Mouse (Mus musculus): ENCODE data around the gene Cd160.

Gene Cd160

DNA sequence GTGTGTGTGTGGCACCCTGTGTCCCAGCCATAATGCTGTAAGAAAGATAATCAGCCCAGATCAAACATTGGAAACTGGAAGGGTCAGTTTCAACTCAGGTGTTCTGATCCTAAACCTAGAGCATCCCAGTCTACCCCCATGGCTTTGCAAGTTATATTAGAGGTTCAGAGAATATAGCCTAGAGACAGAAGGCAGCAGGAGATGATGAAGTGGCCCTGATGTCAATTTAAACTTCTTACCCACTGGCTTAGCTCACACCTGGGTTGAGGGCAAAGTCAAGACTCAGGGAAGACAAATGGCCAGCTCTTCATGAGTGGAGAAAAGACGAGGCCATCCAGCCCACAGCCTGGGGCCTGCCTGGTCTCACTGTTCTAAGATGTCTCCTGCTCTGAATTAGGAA lies at the start of gene Cd160, which contains the start of gene Pdzk1:
Cd160 (minus strand) TSS at position 368 of the 400 bp plus-strand sequence.
Pdzk1 (plus strand) TSS at position 301 of the 400 bp plus-strand sequence.
- DNase-seq (ENCODE audit: low spot score) = no peak

DNA sequence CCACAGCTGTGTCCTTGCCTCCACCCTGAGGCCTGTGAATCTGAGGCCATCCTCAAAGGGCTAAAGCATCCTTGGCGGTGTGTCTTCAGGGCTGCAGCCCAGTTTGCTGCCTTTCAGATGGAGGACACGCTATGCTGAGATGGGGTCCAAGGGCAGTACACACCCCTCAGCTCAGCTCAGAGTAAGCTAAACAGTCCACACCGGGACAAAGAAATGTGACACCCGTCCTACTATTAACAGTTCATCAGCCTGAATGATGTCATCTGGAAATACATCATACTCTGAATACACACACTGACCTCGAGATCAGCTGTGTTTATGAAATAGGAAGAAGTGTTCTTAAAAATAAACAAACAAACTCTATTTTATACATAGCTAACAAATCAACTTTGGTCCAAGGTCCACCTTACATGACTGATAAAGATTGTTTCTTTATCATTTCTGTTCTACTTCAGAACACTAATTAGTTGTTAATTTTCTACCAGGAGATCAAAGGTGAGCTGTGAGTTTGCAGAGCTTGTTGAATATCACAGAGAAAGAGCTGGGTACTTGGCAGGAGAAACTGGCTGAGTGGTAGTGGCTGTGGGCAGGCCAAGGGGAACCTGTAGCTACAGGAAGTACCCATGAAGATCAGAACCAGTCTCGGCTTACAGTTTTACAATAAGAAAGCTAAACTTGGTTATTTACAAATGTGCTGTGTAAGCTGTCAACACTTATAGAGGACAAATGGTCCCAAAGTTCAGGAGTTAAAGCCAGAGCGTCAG lies 45.8 kb upstream of the Cd160 start:
- no peak for DNase-seq (ENCODE audit: low spot score)

DNA sequence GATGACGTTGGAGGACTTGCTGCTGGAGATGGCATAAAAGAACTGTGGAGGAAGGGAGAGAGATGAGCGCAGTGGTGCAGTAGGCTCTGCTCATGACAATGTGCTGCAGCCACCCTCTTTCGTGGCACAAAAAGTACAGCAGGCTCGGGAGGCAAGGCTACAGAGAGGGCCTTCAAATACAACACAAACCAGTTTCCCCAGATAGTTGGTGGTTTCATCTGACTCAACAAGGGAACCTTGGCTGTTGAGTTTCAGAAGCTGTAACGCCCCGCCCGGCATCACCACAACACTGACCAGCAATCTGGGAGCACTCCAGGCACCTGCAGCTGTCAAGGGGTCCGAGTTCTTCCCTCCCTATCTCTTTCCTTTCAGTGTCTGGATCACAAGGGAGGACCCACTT lies 43.4 kb upstream of the Cd160 start:
- DNase-seq (ENCODE audit: low spot score) = no peak

DNA sequence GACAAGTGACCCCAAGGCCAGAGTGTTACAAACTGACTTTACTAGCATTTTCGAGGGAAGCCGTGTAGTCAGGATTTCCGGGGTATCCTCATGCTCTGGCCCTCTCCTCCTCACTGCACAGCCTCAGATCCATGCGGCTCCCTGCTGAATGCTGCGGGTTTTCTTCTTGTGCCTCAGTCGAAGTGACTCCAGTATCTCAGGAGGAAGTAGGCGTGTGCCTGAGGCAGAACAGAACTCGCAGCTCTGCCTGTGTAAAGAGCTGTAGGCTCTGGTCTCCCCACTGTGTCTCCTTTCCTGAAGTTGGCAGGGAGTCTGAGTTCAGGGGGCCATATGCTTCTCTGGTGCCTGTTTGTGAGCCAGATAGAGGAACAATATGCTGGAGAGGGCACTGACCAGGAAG lies 41.9 kb upstream of the Cd160 start:
- no peak for DNase-seq (ENCODE audit: low spot score)

DNA sequence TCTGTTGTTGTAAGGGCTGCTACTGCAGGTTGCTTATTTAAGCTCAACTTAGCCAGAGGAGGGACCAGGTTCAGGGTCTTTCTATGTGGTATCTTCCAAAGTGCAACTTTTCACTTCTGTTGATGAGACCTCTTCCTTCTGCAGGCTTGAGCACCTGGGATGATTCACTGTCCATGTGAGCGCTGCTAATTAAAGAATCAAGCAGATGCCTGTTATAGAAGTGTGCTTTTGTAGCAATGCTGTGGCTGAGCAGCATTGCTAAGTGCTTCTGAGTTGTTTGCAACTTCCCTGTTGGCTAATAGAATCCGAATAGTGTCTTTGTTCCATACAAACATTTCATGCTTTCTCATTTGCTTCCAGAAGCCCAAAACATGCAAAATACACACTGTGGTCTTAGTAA lies 41.1 kb upstream of the Cd160 start:
- DNase-seq (ENCODE audit: low spot score) = no peak

DNA sequence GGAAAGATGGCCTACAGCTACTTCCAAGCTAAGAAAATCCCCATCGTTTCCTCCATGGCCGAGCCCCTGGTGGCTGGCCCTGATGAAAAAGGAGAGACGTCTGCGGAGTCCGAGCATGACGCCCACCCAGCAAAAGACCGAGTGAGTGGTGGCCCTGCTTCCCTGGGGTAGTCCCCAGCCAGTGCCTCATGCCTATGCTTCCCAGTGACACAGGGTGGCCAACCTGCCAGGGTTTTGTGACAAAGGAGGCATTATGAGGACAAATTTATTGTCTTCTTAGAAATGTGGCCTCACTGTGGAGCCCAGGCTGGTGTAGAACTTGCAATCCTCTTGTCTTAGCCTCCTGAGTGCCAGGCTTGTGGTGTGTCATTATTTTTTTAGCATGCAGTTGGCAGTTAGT lies 39.9 kb upstream of the Cd160 start:
- no peak for DNase-seq (ENCODE audit: low spot score)

DNA sequence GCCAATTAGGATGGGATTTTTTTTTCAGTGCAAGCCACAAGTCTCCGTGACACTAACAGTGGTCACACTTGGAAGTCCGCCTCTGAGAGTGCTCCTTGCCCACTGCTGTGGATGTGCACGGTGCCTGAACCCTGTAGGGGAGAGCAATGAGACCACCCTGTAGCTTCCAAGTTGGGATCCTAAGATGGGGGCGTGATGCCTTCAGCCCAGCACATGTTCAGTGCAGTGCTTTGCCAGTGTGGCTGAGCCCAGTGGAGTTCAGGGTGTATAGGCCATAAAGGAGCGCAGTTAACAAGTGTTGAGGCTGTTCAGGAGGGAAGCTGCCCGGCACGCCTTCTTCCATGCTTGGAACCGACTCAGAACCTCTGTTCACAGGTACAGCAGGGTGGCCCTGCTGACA lies 39.4 kb upstream of the Cd160 start:
- no peak for DNase-seq (ENCODE audit: low spot score)

DNA sequence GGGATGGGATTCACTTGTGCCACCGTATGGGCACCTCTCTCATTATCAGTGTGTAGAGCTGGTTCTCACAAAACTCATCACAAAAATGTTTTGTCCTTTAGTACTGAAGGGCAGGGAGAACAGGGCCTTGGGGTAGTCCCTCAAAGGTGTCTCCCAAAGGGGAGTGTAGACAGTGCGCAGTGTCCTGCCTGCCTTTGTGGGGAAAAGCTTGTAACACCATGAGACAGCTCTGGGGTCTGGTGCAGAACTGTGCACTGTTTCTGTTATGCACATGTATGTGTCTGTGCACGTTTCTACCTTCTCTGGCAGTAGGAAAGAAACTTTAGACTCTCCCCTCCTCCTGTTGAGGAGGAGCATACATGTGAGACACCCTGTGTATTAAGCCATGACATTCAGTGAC lies 38.7 kb upstream of the Cd160 start:
- no peak for DNase-seq (ENCODE audit: low spot score)

DNA sequence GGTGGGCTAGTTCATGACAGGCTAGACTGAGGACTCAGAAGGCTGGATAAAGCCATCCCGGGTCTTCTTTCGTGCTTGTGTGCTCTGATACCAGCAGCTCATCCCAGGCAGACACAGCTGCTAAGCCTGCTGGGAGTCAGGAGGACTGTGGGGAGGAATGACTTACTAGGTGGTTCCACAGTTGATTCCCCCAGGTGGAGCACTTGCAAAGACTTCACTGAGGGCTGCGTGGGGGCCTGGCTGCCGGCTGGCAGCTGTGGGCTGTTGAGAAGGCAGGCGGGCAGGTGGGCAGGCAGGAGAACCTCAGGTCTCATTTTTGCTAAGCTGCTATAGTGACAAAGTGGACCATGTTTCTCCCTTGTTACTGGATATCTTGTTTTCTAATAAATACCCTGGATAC lies 31.3 kb upstream of the Cd160 start:
- DNase-seq (ENCODE audit: low spot score) = no peak

DNA sequence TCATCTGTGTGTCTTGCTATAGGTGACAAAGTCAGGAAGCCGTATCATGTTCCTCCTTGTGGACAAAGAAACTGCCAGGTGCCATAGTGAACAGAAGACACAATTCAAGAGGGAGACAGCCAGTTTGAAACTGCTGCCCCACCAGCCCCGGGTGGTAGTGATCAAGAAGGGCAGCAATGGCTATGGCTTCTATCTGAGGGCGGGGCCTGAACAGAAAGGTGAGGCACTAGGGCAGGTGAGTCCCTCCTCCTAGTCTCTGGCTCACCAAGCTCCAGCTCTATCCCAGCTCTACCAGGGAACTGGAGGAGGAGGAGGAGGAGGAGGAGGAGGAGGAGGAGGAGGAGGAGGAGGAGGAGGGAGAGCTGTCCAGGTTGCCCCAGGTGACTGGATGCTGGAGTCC lies 26.7 kb upstream of the Cd160 start:
- DNase-seq (ENCODE audit: low spot score) = no peak

DNA sequence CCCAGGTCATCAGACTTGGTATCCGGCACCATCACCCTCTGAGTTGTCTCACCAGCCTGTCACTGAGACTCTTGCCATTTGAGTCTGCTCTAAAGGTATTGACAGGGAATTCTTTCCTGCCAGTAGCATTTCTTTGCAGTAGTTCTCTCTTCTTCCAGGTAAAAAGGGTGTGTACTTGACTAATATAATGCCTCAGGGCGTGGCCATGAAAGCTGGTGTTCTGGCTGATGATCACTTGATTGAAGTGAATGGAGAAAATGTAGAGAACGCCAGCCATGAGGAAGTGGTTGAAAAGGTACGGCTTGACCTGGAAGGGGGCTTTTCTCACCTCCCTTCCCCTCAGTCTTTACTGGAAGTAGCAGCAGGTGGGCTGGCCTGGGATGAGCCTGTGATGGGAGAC lies 25.2 kb upstream of the Cd160 start:
- no peak for DNase-seq (ENCODE audit: low spot score)

DNA sequence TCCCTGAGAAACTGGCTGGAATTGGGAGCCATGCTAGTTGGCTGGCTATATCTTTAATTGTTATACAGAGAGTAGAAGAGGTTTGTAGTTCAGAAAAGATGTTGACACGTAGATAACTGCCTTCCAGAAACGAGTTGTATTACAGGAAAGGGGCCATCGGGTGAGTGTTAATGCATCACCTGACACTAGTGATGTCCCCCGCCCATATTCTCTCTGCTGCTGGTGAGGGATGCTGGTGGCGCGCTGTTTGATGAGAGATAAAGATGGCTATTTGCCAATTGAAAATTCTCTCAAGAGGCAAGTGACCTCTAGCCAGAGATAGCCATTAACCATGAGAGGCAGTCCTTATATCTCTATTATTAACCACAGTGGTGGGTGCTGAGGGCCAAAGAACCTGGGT lies 23.4 kb upstream of the Cd160 start:
- DNase-seq (ENCODE audit: low spot score) = no peak

DNA sequence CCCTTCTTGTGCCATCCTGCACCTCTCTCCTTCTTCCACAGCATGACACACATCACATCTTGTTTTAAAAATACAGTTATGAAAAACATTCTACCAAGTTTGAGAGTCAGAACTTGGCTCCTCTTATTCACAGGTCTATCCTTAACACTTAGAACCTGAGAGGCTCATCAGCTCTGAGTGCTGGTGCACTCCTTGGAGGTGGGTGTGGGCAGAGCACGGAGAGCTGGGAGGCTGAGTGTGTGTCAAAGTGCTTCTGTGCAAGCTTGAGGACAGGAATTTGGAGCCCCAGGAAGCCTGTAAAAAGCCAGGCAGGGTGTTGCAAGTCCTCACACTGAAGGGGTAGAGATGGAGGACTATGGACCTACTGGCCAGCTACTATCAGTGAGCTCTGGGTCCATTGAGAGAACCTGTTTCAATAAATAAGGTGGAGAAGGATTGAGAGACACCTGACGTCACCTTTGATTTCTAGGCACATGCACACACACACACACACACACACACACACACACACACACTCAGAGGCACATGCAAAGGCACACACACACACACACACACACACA lies 20.1 kb upstream of the Cd160 start:
- DNase-seq (ENCODE audit: low spot score) = no peak

DNA sequence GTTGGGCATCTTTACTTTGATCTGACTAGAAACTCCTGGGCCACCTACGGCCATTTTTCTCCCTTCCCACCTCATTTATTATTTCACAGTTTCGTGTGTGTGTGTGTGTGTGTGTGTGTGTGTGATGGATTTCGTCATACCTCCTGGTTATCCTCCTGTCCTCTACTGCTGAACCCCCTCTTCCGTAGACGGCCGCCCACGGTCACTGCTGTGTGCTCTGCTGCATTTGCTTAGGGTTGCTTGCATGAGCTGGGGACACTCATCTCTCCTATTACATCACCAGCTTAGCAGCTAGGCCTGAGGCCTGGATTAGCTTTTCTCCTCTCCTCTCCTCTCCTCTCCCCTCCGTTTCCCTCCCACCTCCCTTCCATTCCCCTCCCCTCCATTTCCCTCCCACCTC lies 19.3 kb upstream of the Cd160 start:
- DNase-seq (ENCODE audit: low spot score) = no peak

DNA sequence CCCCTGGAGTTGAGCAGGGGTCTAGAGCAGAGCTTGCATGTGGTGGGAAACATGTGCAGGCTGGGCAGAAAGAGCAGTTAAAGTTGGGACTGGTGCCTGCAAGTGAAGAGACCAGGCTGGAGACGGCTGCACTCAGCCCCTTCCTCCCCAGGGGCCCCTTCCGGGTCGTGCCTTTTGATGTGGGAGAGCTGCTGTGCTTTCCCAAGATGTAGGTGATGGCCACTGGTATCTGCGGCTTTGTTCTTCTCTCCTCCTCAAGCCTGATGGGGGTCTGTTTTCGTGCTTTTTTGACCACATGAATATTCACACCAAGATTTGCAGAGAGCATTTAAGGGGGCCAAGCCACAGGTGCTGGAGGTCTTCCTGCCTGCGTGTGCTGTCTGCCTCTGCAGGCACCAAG lies 18.5 kb upstream of the Cd160 start:
- no peak for DNase-seq (ENCODE audit: low spot score)

DNA sequence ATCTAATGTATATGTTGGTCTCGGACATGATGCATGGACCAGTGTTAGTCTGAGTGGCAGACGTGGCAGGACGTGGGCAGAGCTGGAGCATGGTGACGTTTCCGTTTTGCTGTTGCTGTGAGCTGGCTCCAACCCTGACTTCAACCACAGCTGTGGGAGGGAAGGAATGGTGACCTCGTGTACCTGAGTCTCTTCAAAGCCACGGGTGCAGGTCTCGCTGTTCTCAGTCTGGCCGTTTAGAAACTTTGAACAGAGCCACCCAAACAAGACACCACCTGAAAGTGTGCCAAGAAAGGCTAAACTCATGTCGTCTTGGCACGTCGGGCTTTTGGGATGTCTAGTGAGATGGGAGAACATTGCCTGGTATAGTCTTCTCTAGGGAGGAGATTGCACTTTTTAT lies 17.8 kb upstream of the Cd160 start:
- DNase-seq (ENCODE audit: low spot score) = no peak

DNA sequence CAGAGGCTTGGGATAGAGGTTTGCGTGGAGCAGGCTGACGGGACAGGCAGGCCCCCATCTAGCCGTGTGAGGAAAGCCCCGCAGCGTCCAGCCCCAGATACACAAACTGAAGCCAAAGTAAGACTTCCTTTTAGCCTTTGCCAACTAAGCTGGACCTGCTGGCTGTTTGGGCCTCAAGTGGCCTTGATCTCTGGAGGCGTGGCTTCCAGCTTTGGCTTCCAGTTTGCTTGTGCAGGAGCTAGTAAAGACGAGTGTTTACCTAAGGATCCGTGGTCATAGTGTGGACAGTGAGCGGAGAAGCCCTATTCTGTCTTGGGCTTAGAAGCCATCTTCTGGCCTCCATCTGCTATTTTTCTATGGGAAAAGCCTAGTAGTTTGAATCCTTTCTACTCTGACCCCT lies 16.7 kb upstream of the Cd160 start:
- DNase-seq (ENCODE audit: low spot score) = peak; percentile 26

DNA sequence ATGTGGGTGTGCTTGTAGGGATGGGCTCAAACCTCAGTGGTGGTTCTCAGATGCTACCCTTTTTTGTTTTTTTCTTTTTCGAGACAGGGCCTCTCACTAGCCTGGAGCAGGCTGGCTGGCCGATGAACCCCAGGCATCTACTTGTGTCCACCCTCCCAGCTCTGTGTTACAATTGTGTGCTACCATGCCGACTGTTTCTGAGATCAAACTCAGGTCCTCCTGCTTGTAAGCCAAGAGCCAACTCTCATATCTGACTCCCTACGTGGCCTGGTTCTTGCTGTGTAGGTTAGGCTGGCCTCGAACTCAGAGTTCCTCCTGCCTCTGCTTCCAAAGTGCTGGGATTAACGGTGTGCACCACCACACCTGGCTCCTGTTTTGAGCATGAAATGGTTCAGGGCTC lies 16.0 kb upstream of the Cd160 start:
- DNase-seq (ENCODE audit: low spot score) = no peak

DNA sequence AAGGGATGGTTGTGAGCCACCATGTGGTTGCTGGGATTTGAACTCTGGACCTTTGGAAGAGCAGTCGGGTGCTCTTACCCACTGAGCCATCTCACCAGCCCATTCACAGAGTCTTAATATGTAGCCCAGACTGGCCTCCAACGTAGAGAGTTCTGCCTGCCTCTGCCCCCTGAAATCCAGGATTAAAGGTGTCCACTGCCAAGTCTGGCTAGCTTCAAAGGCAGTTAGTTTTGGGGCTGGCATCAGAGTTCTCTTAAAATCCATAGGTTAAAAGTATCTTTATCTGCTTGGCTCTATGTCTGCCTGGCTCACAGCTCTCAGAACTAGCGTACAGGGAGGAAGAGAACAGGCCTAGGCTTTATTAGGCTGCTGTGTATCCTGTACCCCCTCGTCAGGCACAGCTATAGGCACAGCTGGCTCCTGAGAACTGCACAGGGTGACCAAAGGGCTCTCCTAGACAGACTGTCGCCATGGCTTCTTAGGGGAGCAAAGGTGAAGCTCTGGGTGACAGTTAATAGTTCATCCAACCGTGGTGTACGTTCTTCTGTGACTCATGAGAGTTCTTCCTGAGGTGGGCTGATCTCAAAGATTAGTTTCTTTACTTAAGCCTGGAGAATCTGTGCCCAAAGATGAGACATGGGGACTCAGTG lies 10.0 kb upstream of the Cd160 start:
- no peak for DNase-seq (ENCODE audit: low spot score)

DNA sequence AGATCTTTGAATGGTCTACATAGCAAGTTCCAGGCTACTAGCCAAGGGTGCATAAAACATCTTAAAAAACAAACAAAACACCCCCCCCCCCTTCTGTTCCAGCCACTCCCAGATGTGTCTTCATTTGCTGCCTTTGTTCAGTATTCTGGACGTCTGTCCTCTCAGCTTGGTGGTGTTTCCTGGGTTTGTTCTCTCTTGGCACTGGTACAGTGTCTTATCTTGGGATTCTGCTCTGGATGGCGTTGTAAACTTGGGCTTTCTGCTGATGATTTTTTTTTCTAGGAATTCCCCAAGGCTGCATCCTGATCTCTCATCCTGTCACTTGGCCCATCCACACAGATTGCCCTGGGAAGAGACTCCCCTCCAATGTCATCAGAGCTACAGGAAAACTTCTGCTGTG lies 7.3 kb upstream of the Cd160 start:
- DNase-seq (ENCODE audit: low spot score) = no peak

DNA sequence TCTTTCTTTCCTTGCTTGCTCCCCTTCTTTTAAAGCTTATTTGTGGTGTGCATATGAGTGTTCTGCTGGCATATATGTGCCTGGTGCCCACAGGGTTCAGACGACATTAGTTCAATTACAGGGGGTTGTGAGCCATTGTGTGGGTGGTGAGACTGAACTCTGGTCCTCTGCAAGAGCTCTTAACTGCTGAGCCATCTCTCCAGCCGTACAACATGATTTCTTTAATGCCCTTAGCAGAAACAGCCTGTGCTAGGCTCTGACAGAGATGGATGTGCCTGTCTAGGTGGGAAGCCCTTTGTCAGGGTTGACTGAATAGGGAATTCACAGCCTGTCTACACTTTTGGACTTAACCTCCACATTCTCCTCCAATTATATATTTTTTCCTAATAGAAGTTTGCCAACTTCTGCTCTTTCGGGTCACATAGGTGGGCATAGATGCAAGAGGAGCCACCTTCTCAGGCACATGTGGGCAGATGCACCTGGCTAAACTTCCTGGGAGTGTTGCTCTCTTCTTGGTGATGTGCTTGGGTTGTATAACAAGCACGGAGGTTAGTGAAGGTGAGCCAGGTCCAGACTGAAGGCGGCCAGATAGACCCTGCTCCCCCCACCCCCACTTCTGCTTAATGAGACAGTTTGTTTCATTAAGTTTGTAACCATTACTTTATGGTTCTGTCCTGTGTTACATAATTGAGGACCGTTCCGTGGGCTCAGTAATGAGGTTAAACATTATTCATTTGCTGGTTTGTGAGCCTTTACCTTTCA lies 5.6 kb upstream of the Cd160 start:
- no peak for DNase-seq (ENCODE audit: low spot score)

DNA sequence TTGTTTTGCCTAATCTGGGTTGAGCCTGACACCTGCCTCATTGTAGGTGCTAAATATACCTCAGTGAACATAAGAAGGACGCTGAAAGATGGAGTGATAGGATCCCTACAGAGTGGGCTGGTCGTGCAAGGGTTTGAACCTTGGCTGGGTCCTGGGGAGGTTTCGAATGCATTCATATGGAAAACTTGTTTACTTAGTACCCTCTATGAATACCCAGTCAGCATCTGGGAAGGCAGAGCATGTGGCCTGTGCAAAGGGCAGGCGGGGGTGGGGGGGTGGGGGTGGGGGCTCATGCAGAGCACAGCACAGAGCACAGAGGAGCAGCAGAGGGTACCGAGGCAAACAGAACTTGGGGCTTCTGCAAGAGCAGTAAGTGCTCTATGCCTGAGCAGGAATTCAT lies 3.8 kb upstream of the Cd160 start:
- no peak for DNase-seq (ENCODE audit: low spot score)

DNA sequence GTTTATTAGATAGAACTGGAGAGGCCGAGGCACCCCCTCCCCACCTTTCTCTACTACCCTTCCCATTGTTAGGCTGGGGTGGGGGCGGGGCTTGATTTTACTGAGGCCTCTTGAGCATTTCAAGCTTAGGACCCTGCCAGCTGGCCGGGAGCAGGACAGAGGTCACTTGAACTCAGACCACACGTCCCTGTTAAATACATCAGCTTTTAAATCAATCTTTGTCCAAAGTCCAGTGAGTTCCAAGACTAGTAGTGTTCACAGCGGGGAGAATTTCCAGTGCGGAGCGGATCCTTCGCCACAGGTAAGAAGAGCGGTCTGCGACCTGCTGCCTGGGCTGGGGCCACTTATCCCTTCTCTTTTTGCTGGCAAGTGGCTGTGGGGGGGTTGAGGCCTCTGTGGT lies 705 bp upstream of the Cd160 start:
- DNase-seq (ENCODE audit: low spot score) = no peak

Measured in ovary, adult 18-20 months (tissue).